Mouse (Mus musculus): Measurements from ENCODE around the gene Cytl1. TPM values are rescaled to one million over a fixed set of nuclear protein-coding genes. Genes with fewer than 3 reads are reported as not detected.

Gene Cytl1
- not detected in 2 replicates for total RNA-seq (2014; fragmentation: Nextera tagmentation)
- not detected in 2 replicates for total RNA-seq (2017)

DNA sequence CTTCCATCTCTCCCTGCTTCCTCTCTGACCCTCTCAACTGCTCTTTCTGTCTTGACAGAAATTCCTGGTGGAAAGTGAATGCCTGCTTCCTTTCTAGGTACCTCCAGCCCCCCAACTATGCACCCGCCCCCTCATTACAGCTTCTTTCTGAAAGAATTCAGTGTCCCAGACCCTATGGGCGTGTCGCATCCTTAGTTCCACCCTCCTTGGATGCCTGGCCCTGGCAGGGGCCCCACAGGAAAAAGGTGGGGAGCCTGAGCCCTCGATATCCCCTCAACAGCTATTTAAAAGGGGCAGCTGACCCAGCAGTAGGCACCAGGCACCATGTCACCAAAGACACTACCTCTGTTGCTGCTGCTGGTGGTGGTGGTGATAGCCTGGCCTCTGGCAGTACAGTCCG is at the start of gene Cytl1:
TSS of gene Cytl1 (plus strand) at position 296 of the 400 bp plus-strand sequence.
- no peak for ATAC-seq (replicated peaks; ENCODE audit: low FRiP score, low TSS enrichment, poor library complexity, severe bottlenecking)

GRCm38 (mm10) chr5:37692759-37693158 is 42.6 kb upstream of the Cytl1 start:
- no peak for ATAC-seq (replicated peaks; ENCODE audit: low FRiP score, low TSS enrichment, poor library complexity, severe bottlenecking)

GRCm38 (mm10) chr5:37695773-37696172 is 39.5 kb upstream of the Cytl1 start:
- ATAC-seq (replicated peaks; ENCODE audit: low FRiP score, low TSS enrichment, poor library complexity, severe bottlenecking) = no peak

DNA sequence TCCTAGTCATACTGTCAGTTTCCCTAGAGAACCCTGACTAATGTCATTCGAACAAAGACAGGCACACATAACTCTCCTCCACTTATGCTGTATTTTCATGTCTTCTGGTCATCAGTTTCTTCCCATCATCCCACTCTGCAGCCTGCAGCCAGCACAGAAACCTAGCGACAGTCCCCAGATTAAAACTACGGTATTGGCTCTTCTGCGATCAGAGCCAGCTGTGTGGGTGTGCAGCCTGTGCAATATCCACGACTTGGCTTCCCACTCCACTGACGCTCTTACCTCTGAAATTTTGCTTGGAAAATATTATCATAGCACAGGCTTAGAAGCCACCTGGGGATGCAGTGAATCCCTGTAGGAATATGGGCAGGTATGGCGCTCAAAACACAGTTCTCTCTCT is 38.0 kb upstream of the Cytl1 start:
- no peak for ATAC-seq (replicated peaks; ENCODE audit: low FRiP score, low TSS enrichment, poor library complexity, severe bottlenecking)

DNA sequence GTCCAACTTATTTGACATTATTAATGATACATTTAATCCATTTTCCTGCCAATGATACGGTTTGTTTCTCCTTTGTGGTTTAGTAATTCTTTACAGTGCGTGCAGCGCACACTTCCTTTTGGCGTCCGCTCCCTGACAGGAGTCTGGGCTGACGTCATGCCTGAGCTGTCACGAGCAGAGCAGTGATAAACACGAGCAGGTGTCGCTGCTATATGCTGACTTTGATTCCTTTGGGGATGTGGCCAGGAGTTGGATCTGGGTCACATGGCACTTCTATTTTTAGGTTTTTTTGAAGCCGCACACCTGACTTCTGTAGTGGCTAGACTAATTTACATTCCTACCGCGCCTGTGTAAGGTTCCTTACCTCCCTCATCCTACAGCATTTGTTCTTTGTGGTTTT is 35.6 kb upstream of the Cytl1 start:
- ATAC-seq (replicated peaks; ENCODE audit: low FRiP score, low TSS enrichment, poor library complexity, severe bottlenecking) = no peak

DNA sequence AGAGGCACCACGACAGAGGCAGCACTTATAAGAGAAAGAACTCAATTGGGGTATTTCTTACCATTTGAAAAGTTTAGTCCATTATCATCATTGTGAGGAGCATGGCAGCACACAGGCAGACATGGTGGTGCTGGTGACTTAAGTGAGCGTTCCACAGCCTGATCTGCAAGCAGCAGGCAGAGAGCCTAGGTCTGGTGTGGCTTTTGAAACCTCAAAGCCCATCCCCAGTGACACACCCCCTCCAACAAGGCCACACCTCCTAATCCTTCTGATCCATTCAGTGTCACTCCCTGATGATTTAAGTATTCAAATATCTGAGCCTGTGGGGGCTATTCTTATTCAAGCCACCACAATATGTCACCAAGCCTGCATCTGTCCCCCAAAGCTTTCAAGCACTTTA is 30.4 kb upstream of the Cytl1 start:
- ATAC-seq (replicated peaks; ENCODE audit: low FRiP score, low TSS enrichment, poor library complexity, severe bottlenecking) = no peak

DNA sequence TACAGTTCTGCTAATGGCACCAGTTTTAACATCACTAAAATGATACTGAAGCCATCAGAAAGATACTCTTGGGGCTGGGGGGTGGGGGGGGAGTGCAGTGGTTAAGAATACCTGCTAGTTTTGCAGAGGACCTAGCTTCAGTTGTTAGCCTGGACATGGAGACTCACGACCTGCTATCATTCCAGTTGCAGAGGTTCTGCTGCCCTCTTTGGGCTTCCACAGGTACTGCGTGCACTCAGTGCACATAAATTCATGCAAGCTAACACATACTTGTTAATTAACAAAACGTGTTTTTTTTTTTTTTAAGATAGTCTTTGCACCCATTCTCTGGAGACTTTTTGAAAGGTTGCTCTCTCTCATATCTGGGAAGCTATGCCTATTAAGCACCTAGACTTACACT is 27.2 kb upstream of the Cytl1 start:
- ATAC-seq (replicated peaks; ENCODE audit: low FRiP score, low TSS enrichment, poor library complexity, severe bottlenecking) = no peak

GRCm38 (mm10) chr5:37709257-37709904 is 25.9 kb upstream of the Cytl1 start:
- no peak for ATAC-seq (replicated peaks; ENCODE audit: low FRiP score, low TSS enrichment, poor library complexity, severe bottlenecking)

- ATAC-seq (replicated peaks; ENCODE audit: low FRiP score, low TSS enrichment, poor library complexity, severe bottlenecking) = no peak
These were observed 18.6 kb upstream of the Cytl1 start, which contains the start of gene Stk32b for GRCm38 (mm10) chr5:37716505-37717372. TSS of gene Stk32b (minus strand) at chr5:37717171.

- ATAC-seq (replicated peaks; ENCODE audit: low FRiP score, low TSS enrichment, poor library complexity, severe bottlenecking) = no peak
These were observed 17.8 kb upstream of the Cytl1 start for GRCm38 (mm10) chr5:37717384-37717963.

DNA sequence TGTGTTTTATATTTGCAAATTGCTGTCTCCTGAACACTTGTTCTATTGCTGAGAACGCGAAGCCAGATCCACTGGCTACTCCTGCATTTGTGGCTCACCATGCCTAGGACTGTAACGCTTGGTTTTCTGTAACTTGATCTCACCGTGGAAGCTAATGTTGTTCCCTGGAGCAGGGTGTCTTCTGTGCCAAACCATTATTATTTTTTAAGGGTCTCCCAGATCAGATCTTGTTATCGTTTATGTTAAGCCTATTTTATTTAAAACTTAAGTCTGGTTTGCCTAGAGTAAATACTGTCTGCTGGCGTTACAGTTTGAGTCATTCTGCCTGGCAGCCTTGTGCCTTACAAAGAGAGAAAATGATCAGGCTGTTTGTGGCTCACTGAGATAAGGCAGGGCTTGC is 14.6 kb upstream of the Cytl1 start:
- ATAC-seq (replicated peaks; ENCODE audit: low FRiP score, low TSS enrichment, poor library complexity, severe bottlenecking) = no peak

GRCm38 (mm10) chr5:37725220-37725886 is 10.0 kb upstream of the Cytl1 start:
- no peak for ATAC-seq (replicated peaks; ENCODE audit: low FRiP score, low TSS enrichment, poor library complexity, severe bottlenecking)

- no peak for ATAC-seq (replicated peaks; ENCODE audit: low FRiP score, low TSS enrichment, poor library complexity, severe bottlenecking)
These were observed 4.5 kb upstream of the Cytl1 start for GRCm38 (mm10) chr5:37730781-37731180.

DNA sequence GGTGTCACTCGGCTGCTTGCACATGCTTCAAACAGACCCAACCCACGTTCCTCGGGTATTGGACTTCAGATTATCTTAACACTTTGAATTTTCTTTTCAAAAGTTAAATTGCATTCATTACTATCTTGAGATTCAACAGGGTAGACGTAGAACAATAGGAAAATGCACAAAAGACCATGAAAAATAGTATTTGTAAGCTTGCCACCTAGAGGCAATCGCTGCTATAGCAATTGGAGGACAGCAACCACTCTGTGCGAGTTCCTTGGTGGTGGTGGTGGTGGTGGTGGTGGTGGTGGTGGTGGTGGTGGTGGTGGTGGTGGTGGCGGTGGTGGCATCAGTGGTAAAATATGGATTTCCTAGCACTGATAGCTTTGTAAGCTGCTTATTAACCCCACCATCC is 894 bp downstream of the Cytl1 start:
- ATAC-seq (replicated peaks; ENCODE audit: low FRiP score, low TSS enrichment, poor library complexity, severe bottlenecking) = no peak

GRCm38 (mm10) chr5:37743889-37744707 is 8.8 kb downstream of the Cytl1 start:
- no peak for ATAC-seq (replicated peaks; ENCODE audit: low FRiP score, low TSS enrichment, poor library complexity, severe bottlenecking)

DNA sequence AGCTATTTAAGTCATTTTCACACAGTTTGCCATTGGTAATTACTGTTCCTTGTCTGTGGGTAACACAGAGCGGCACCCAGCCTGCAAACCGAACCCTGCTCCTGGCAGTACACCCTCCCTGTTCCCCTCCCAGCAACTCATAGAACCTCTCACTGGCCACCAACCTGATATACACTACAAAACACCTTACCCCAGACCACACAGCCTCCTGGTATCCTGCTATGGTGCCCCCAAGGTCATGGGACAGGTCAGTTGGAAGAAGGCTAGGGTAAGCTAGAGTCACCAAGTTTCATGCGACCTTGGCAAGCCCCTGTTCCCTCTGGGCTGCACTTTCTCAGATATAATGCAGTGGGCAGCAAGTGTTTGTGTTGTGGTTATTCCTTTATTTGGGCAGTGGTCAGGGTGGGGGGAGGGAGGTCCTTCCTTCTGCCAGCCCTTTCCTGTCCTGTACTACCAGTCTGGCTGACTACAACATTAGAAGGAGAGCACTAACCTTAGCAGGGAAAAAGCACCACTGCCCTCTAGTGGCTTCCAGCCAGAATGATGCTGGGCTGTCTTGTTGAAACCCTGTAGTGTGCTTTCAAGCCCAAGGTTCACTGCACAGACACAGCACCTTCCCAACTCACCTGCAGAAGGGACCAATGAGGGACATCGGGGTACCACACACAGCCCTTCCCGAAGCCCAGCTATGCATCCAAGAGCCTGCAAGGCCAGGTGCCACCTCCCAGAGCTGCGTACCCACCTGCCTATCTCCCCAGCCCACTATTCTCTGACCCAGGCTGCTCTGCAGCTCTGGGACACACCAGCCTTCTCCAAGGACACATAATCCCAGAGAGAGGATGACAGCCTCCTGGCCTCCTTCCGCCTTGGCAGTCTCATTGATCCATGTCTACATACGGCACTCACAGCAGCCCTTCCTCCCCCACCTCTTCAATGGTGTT is 17.0 kb downstream of the Cytl1 start:
- 0 out of 2 replicates have a peak, but pooled peaks have one; percentile 47 for ATAC-seq (replicated peaks; ENCODE audit: low FRiP score, low TSS enrichment, poor library complexity, severe bottlenecking)

DNA sequence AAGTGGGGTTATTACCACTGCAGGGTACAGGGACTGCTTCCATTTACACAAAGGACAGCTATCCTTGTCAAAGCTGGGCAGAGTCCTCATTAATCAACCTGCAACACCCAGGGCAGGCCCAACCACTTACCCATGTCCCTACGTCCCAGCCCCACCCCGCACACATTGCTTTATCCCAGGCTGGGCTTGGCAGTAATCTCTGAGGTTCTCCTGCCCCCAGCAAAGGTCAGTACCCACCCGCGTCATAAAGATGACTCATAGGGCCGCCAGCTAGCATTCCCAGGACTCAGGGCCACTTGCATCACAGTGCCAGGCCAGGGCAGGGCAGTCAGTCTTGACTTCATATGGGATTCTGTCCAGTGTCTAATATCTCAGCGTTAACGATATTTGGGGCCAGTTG is 18.0 kb downstream of the Cytl1 start:
- no peak for ATAC-seq (replicated peaks; ENCODE audit: low FRiP score, low TSS enrichment, poor library complexity, severe bottlenecking)

DNA sequence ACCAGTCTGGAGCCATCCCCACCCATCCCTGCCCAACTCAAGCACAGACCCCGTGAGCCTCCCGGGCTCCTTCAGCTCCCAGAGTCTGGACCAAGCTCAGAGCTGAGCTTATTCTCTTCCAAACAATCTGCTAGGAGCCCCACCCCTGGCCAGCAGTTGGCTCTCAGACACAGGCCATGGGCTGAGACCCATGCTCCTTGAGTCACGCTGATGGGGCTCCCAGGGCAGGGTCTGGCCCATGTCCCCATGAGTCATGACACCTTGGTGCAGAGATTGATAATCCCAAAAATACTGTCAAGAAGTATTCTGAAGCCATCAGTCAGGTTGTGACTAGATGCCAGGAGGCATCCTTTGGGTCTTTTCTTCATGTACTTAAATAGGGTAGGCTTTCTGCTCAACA is 26.7 kb downstream of the Cytl1 start:
- ATAC-seq (replicated peaks; ENCODE audit: low FRiP score, low TSS enrichment, poor library complexity, severe bottlenecking) = no peak

All from megakaryocyte-erythroid progenitor cell, adult 5-6 weeks (primary cell).